ENCODE assay signal across 25 mouse cellular contexts in the genomic region with DNA sequence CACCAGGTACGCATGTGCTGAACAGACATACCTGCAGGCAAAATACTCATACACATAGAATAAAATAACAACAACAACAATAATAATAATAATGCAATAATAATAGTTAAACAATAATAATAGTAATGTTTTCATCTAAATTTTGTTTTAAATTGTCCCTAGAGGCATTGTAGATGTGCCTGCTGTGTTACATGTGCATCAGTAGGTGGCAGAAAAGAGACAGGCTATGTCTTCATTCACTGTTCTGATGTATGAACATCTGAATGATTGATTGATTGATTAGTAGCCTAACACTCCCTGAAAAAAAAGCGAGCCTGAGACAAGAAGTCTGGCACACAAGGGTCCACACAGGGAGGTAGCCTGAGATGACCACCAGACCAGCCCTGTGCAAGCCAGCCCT. TPM values are rescaled to one million over a fixed set of nuclear protein-coding genes. Genes with fewer than 3 reads are reported as not detected.
DNase-seq lines count a peak whose midpoint lies in the region; ATAC-seq and TF ChIP-seq lines count a peak whose summit lies in the region.
"Had no signal": no experiment of that assay in that cellular context is flagged by ENCODE, and none has a peak within 500 bp of the region (broad histone marks: within the 10 kb centered on the region; RNA-seq: fewer than 3 reads in every experiment).

No protein-coding gene starts in this region.

- 79% methylated on average over 2 of the region's 2 CpGs for WGBS in intestine, postnatal 0 days
- 79% methylated on average over 2 of the region's 2 CpGs for WGBS in intestine, embryonic 15.5 days
- WGBS in liver, adult 2 months, result 58% methylated on average over 2 of the region's 2 CpGs
- 66% methylated on average over 2 of the region's 2 CpGs for WGBS in liver, embryonic 11.5 days
- WGBS in midbrain, postnatal 0 days, result 80% methylated on average over 2 of the region's 2 CpGs
- WGBS in midbrain, embryonic 15.5 days, result 82% methylated on average over 2 of the region's 2 CpGs

- H3K79me2 ChIP-seq in liver, adult 2 months (ENCODE audit: control insufficient read depth, insufficient read depth, low read length), result no peaks in the 10 kb centered on the region

- TF ChIP-seq POLR2A in liver, adult 2 months (IDR thresholded peaks at IDR 0.05; ENCODE audit: extremely low read depth, insufficient read depth, low read length), result no peak

- DNase-seq in liver, adult 2 months (ENCODE audit: extremely low read depth, low read depth, low spot score), result peak; percentile 6
- no peak for DNase-seq in liver, embryonic 11.5 days (ENCODE audit: low spot score)
- no peak for DNase-seq in midbrain, postnatal 0 days (ENCODE audit: low spot score)
- DNase-seq in heart, adult 8-10 months (ENCODE audit: low spot score), result no peak
- DNase-seq: adrenal gland, postnatal 10 days; cerebellum, adult 11 months; cerebellum, adult 8-10 months; cerebellum, postnatal 14 days; embryo, embryonic 11 days; gastrocnemius, postnatal 14 days; heart, adult 2 months had no signal

- no peak overlapping the region for H3K4me2 ChIP-seq in intestine, postnatal 0 days (replicated peaks; ENCODE audit: low read depth)
- H3K4me2 ChIP-seq in intestine, embryonic 15.5 days (replicated peaks), result no peak overlapping the region
- H3K4me2 ChIP-seq in liver, embryonic 11.5 days, result no peak overlapping the region
- H3K4me2 ChIP-seq in midbrain, postnatal 0 days (ENCODE audit: low read depth, low read length, poor library complexity, severe bottlenecking), result no peak overlapping the region
- H3K4me2 ChIP-seq in midbrain, embryonic 15.5 days, result no peak overlapping the region
- H3K4me2 ChIP-seq: embryonic facial prominence, embryonic 12.5 days; heart, embryonic 12.5 days; hindbrain, embryonic 14.5 days had no signal

- H3K27me3 ChIP-seq in intestine, postnatal 0 days (replicated peaks; ENCODE audit: control insufficient read depth, insufficient read depth, low read length), result no peaks in the 10 kb centered on the region
- no peaks in the 10 kb centered on the region for H3K27me3 ChIP-seq in intestine, embryonic 15.5 days (replicated peaks)
- no peaks in the 10 kb centered on the region for H3K27me3 ChIP-seq in liver, adult 2 months (ENCODE audit: control insufficient read depth, insufficient read depth, low read length)
- no peaks in the 10 kb centered on the region for H3K27me3 ChIP-seq in liver, embryonic 11.5 days (replicated peaks; ENCODE audit: control insufficient read depth, insufficient read depth, low read length)
- no peaks in the 10 kb centered on the region for H3K27me3 ChIP-seq in midbrain, postnatal 0 days (ENCODE audit: insufficient read depth, low read length)
- H3K27me3 ChIP-seq in midbrain, embryonic 15.5 days (replicated peaks), result no peaks in the 10 kb centered on the region

- no peaks in the 10 kb centered on the region for H3K36me3 ChIP-seq in intestine, postnatal 0 days (ENCODE audit: control insufficient read depth, insufficient read depth)
- no peaks in the 10 kb centered on the region for H3K36me3 ChIP-seq in intestine, embryonic 15.5 days
- no peaks in the 10 kb centered on the region for H3K36me3 ChIP-seq in liver, adult 2 months (ENCODE audit: control insufficient read depth, insufficient read depth, low read length)
- H3K36me3 ChIP-seq in liver, embryonic 11.5 days (ENCODE audit: control insufficient read depth, insufficient read depth, low read length), result no peaks in the 10 kb centered on the region
- no peaks in the 10 kb centered on the region for H3K36me3 ChIP-seq in midbrain, postnatal 0 days (ENCODE audit: insufficient read depth, low read length)
- no peaks in the 10 kb centered on the region for H3K36me3 ChIP-seq in midbrain, embryonic 15.5 days (replicated peaks)
- H3K36me3 ChIP-seq: embryonic facial prominence, embryonic 12.5 days; G1E; heart, embryonic 12.5 days; hindbrain, embryonic 10.5 days had no signal

- TF ChIP-seq CTCF in intestine, postnatal 0 days (IDR thresholded peaks at IDR 0.05; ENCODE audit: low read depth), result peak; percentile 29
- TF ChIP-seq CTCF in liver, adult 2 months (IDR thresholded peaks at IDR 0.05; ENCODE audit: low read depth, low read length), result no peak
- TF ChIP-seq CTCF in midbrain, postnatal 0 days (IDR thresholded peaks at IDR 0.05), result peak; percentile 57

- no peak overlapping the region for H3K9ac ChIP-seq in intestine, postnatal 0 days (ENCODE audit: low read depth, low read length)
- H3K9ac ChIP-seq in intestine, embryonic 15.5 days, result no peak overlapping the region
- H3K9ac ChIP-seq in liver, adult 2 months (ENCODE audit: low read depth, low read length), result no peak overlapping the region
- H3K9ac ChIP-seq in liver, embryonic 11.5 days (ENCODE audit: low read depth, low read length), result no peak overlapping the region
- no peak overlapping the region for H3K9ac ChIP-seq in midbrain, postnatal 0 days (replicated peaks; ENCODE audit: low read length, poor library complexity, severe bottlenecking)
- H3K9ac ChIP-seq in midbrain, embryonic 15.5 days, result no peak overlapping the region
- H3K9ac ChIP-seq: embryonic facial prominence, embryonic 12.5 days; heart, embryonic 12.5 days; hindbrain, embryonic 14.5 days had no signal

- ATAC-seq in intestine, postnatal 0 days, result no peak
- ATAC-seq in intestine, embryonic 15.5 days, result no peak
- ATAC-seq in liver, embryonic 11.5 days (replicated peaks; ENCODE audit: low FRiP score), result no peak
- no peak for ATAC-seq in midbrain, postnatal 0 days (ENCODE audit: low FRiP score)
- ATAC-seq in midbrain, embryonic 15.5 days (replicated peaks), result no peak
- ATAC-seq: forebrain, embryonic 16.5 days had no signal

- H3K27ac ChIP-seq in intestine, postnatal 0 days (ENCODE audit: low read depth, low read length), result no peak overlapping the region
- H3K27ac ChIP-seq in intestine, embryonic 15.5 days, result no peak overlapping the region
- H3K27ac ChIP-seq in liver, adult 2 months (replicated peaks; ENCODE audit: insufficient read depth, low read depth, low read length), result no peak overlapping the region
- H3K27ac ChIP-seq in liver, embryonic 11.5 days (ENCODE audit: low read depth, low read length), result no peak overlapping the region
- no peak overlapping the region for H3K27ac ChIP-seq in midbrain, postnatal 0 days (ENCODE audit: low read depth, low read length)
- H3K27ac ChIP-seq in midbrain, embryonic 15.5 days, result no peak overlapping the region
- H3K27ac ChIP-seq: embryonic facial prominence, embryonic 12.5 days; heart, adult 2 months; hindbrain, embryonic 14.5 days had no signal

- no peaks in the 10 kb centered on the region for H3K4me1 ChIP-seq in intestine, postnatal 0 days (replicated peaks; ENCODE audit: control insufficient read depth, insufficient read depth, low read length)
- H3K4me1 ChIP-seq in intestine, embryonic 15.5 days (replicated peaks), result no peaks in the 10 kb centered on the region
- no peaks in the 10 kb centered on the region for H3K4me1 ChIP-seq in liver, adult 2 months (ENCODE audit: control insufficient read depth, insufficient read depth, low read length)
- no peaks in the 10 kb centered on the region for H3K4me1 ChIP-seq in liver, embryonic 11.5 days (replicated peaks; ENCODE audit: control insufficient read depth, insufficient read depth, low read length)
- no peaks in the 10 kb centered on the region for H3K4me1 ChIP-seq in midbrain, postnatal 0 days (ENCODE audit: insufficient read depth, low read length)
- H3K4me1 ChIP-seq in midbrain, embryonic 15.5 days, result no peaks in the 10 kb centered on the region
- H3K4me1 ChIP-seq: embryonic facial prominence, embryonic 12.5 days had no signal

- H3K4me3 ChIP-seq in intestine, postnatal 0 days (ENCODE audit: low read depth, low read length), result no peak overlapping the region
- no peak overlapping the region for H3K4me3 ChIP-seq in intestine, embryonic 15.5 days (replicated peaks)
- no peak overlapping the region for H3K4me3 ChIP-seq in liver, adult 2 months (ENCODE audit: insufficient read depth, low read depth, low read length)
- H3K4me3 ChIP-seq in liver, embryonic 11.5 days (ENCODE audit: low read depth, low read length), result no peak overlapping the region
- H3K4me3 ChIP-seq in midbrain, postnatal 0 days (ENCODE audit: low read depth, low read length), result no peak overlapping the region
- no peak overlapping the region for H3K4me3 ChIP-seq in midbrain, embryonic 15.5 days
- H3K4me3 ChIP-seq: embryonic facial prominence, embryonic 12.5 days; heart, adult 2 months; heart, embryonic 12.5 days; hindbrain, embryonic 10.5 days had no signal

- no peaks in the 10 kb centered on the region for H3K9me3 ChIP-seq in intestine, postnatal 0 days (ENCODE audit: control insufficient read depth)
- H3K9me3 ChIP-seq in intestine, embryonic 15.5 days, result no peaks in the 10 kb centered on the region
- no peaks in the 10 kb centered on the region for H3K9me3 ChIP-seq in liver, embryonic 11.5 days (ENCODE audit: control insufficient read depth, low read length)
- H3K9me3 ChIP-seq in midbrain, postnatal 0 days (ENCODE audit: low read length), result no peaks in the 10 kb centered on the region
- no peaks in the 10 kb centered on the region for H3K9me3 ChIP-seq in midbrain, embryonic 15.5 days
- H3K9me3 ChIP-seq: embryonic facial prominence, embryonic 12.5 days; G1E; heart, embryonic 12.5 days; hindbrain, embryonic 10.5 days had no signal

RNA-seq across cellular contexts. Expression of a gene that starts 22.3 kb away (rescaled TPM):
- polyA plus RNA-seq in intestine, postnatal 0 days (2015; fragmentation: Nextera tagmentation; extraction: Ambion mirVana), result not detected in 2 replicates
- not detected in 2 replicates for polyA plus RNA-seq in intestine, embryonic 15.5 days (2015; fragmentation: Nextera tagmentation; extraction: Ambion mirVana)
- not detected in 2 replicates for total RNA-seq in liver, adult 2 months (2014; rRNA removed)
- polyA plus RNA-seq in liver, adult 2 months (2012; rRNA removed), result not detected in 2 replicates
- not detected in 2 replicates for polyA plus RNA-seq in liver, embryonic 11.5 days (2014; fragmentation: Nextera tagmentation; extraction: Ambion mirVana)
- total RNA-seq in midbrain, postnatal 0 days (2014; rRNA removed), result 0.60 and 0.76 TPM in 2 replicates
- 1.4 and 1.6 TPM in 2 replicates for polyA plus RNA-seq in midbrain, postnatal 0 days (2015; fragmentation: Nextera tagmentation; extraction: Ambion mirVana)
- polyA plus RNA-seq in midbrain, embryonic 15.5 days (2015; fragmentation: Nextera tagmentation; extraction: Ambion mirVana), result 0.27 and 0.40 TPM in 2 replicates
- not detected for total RNA-seq in heart, adult 8-10 months (2022)
- total RNA-seq: adrenal gland, postnatal 10 days; common myeloid progenitor, adult 5-6 weeks; G1E; gastrocnemius, adult 18-20 months; gastrocnemius, postnatal 14 days; heart, adult 2 months; heart, postnatal 25 days had no signal
- polyA plus RNA-seq: forebrain, embryonic 11.5 days; G1E; heart, adult 2 months; heart, embryonic 12.5 days; heart, embryonic 16.5 days; hindbrain, embryonic 10.5 days had no signal
